Mouse (Mus musculus): ENCODE results near the gene Cacng8. TPM values are rescaled to one million over a fixed set of nuclear protein-coding genes. Genes with fewer than 3 reads are reported as not detected.
A peak's percentile ranks its signal among the peaks of the same experiment; 100 is the strongest.

Cacng8 gene
- total and polyA plus RNA-seq, 3 experiments, result not detected

DNA sequence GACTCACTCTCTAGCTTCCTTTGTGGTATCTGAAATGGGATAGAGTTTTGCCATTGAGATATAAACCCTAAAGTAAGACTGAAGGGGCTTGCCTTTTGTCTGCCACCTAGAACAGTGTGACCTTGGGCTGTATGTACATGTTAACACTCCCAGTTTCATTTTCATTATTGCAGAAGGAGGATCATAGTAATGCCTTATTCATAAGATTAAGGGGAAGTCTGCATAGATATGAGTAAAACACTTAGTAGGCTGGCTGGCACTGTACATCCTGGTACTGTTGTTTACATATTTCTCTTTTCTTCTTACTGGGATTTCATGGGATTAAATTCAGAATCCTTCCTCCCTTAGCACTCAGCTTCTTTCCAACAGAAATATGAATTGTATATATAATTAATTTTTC lies 9.5 kb downstream of the Cacng8 start:
- no peak for TF ChIP-seq EP300 (IDR thresholded peaks at IDR 0.05; ENCODE audit: insufficient read depth, low read depth, low read length)
- TF ChIP-seq CTCF (IDR thresholded peaks at IDR 0.05), result no peak
- Histone ChIP-seq H3K27ac (no peak overlapping the region), H3K9ac (ENCODE audit: low read depth, low read length) (no peak overlapping the region), H3K27me3 (ENCODE audit: control insufficient read depth, insufficient read depth, low read length) (no peaks in the 10 kb centered on the region), H3K4me1 (ENCODE audit: control insufficient read depth, insufficient read depth, low read length) (no peaks in the 10 kb centered on the region), H3K4me3 (no peak overlapping the region), H3K79me2 (replicated peaks; ENCODE audit: control insufficient read depth, insufficient read depth, low read length) (no peaks in the 10 kb centered on the region), H3K36me3 (ENCODE audit: control insufficient read depth, insufficient read depth, low read length) (no peaks in the 10 kb centered on the region)
- intact Hi-C loops (cut with DNase I), result no loop called here
- no peak for DNase-seq

- Histone ChIP-seq H3K9ac (ENCODE audit: low read depth, low read length) (no peak overlapping the region), H3K27ac (no peak overlapping the region), H3K4me3 (no peak overlapping the region), H3K27me3 (ENCODE audit: control insufficient read depth, insufficient read depth, low read length) (peaks cover 9% of the 10 kb centered on the region), H3K4me1 (ENCODE audit: control insufficient read depth, insufficient read depth, low read length) (no peaks in the 10 kb centered on the region), H3K36me3 (ENCODE audit: control insufficient read depth, insufficient read depth, low read length) (no peaks in the 10 kb centered on the region), H3K79me2 (replicated peaks; ENCODE audit: control insufficient read depth, insufficient read depth, low read length) (no peaks in the 10 kb centered on the region)
- no peak for TF ChIP-seq CTCF (IDR thresholded peaks at IDR 0.05)
- no peak for TF ChIP-seq POLR2A (IDR thresholded peaks at IDR 0.05; ENCODE audit: insufficient read depth, low read depth, low read length)
- no peak for TF ChIP-seq EP300 (IDR thresholded peaks at IDR 0.05; ENCODE audit: insufficient read depth, low read depth, low read length)
- 41% methylated on average over 11 of the region's 11 CpGs for WGBS
- no peak for DNase-seq
- intact Hi-C loops (cut with DNase I), result no loop called here
Measured at GRCm38 (mm10) chr7:3409729-3410520, 19.4 kb downstream of the Cacng8 start.

- Histone ChIP-seq H3K27me3 (ENCODE audit: control insufficient read depth, insufficient read depth, low read length) (peaks cover 15% of the 10 kb centered on the region), H3K79me2 (replicated peaks; ENCODE audit: control insufficient read depth, insufficient read depth, low read length) (no peaks in the 10 kb centered on the region), H3K27ac (no peak overlapping the region), H3K36me3 (ENCODE audit: control insufficient read depth, insufficient read depth, low read length) (no peaks in the 10 kb centered on the region), H3K9ac (ENCODE audit: low read depth, low read length) (no peak overlapping the region), H3K4me1 (ENCODE audit: control insufficient read depth, insufficient read depth, low read length) (no peaks in the 10 kb centered on the region), H3K4me3 (no peak overlapping the region)
- 2% methylated on average over 33 of the region's 33 CpGs for WGBS
- intact Hi-C loops (cut with DNase I), result no loop called here
- DNase-seq, result no peak
- TF ChIP-seq EP300 (IDR thresholded peaks at IDR 0.05; ENCODE audit: insufficient read depth, low read depth, low read length) (no peak), CTCF (IDR thresholded peaks at IDR 0.05) (no peak), POLR2A (IDR thresholded peaks at IDR 0.05; ENCODE audit: insufficient read depth, low read depth, low read length) (no peak)
Measured at GRCm38 (mm10) chr7:3411160-3411941, 20.9 kb downstream of the Cacng8 start.

DNA sequence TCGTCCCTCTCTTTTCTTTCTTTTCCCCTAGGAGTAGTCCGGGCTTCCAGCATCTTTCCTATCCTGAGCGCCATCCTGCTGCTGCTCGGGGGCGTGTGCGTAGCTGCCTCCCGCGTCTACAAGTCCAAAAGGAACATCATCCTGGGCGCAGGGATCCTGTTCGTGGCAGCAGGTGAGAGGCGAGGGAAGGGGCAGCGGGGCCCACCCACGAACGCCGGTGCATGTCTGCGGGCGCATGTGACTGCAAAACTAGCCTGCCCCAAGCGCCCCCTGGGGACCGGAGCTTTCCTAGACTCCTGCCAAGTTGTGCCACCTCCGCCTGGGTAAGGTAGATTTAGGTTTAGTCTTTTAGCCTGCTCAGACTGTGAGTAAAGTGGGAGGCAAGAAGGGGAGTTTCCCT lies 21.6 kb downstream of the Cacng8 start:
- 3% methylated on average over 20 of the region's 20 CpGs for WGBS
- DNase-seq, result peak in 1 of 2 experiments; percentile 4
- peaks cover 15% of the 10 kb centered on the region for H3K27me3 ChIP-seq (ENCODE audit: control insufficient read depth, insufficient read depth, low read length)
- intact Hi-C loops (cut with DNase I), result no loop called here
- H3K36me3 ChIP-seq (ENCODE audit: control insufficient read depth, insufficient read depth, low read length), result no peaks in the 10 kb centered on the region
- no peak overlapping the region for H3K9ac ChIP-seq (ENCODE audit: low read depth, low read length)
- H3K27ac ChIP-seq, result no peak overlapping the region
- no peaks in the 10 kb centered on the region for H3K4me1 ChIP-seq (ENCODE audit: control insufficient read depth, insufficient read depth, low read length)
- peak; percentile 18; the same call in 1 of the 2 replicates for TF ChIP-seq CTCF (IDR thresholded peaks at IDR 0.05)
- no peak for TF ChIP-seq EP300 (IDR thresholded peaks at IDR 0.05; ENCODE audit: insufficient read depth, low read depth, low read length)
- H3K4me3 ChIP-seq, result no peak overlapping the region
- H3K79me2 ChIP-seq (replicated peaks; ENCODE audit: control insufficient read depth, insufficient read depth, low read length), result no peaks in the 10 kb centered on the region

GRCm38 (mm10) chr7:3414888-3415287 lies 24.4 kb downstream of the Cacng8 start:
- Histone ChIP-seq H3K9ac (ENCODE audit: low read depth, low read length) (peak overlapping the region; percentile 5; the same call in 1 of the 2 replicates), H3K4me3 (peak overlapping the region; percentile 47), H3K27me3 (ENCODE audit: control insufficient read depth, insufficient read depth, low read length) (peaks cover 15% of the 10 kb centered on the region), H3K4me1 (ENCODE audit: control insufficient read depth, insufficient read depth, low read length) (no peaks in the 10 kb centered on the region), H3K36me3 (ENCODE audit: control insufficient read depth, insufficient read depth, low read length) (no peaks in the 10 kb centered on the region), H3K79me2 (replicated peaks; ENCODE audit: control insufficient read depth, insufficient read depth, low read length) (no peaks in the 10 kb centered on the region), H3K27ac (no peak overlapping the region)
- intact Hi-C loops (cut with DNase I), result no loop called here
- TF ChIP-seq POLR2A (IDR thresholded peaks at IDR 0.05; ENCODE audit: insufficient read depth, low read depth, low read length) (no peak), EP300 (IDR thresholded peaks at IDR 0.05; ENCODE audit: insufficient read depth, low read depth, low read length) (no peak), CTCF (IDR thresholded peaks at IDR 0.05) (no peak)
- 1% methylated on average over 47 of the region's 47 CpGs for WGBS
- peak; percentile 27 to 44 for DNase-seq

DNA sequence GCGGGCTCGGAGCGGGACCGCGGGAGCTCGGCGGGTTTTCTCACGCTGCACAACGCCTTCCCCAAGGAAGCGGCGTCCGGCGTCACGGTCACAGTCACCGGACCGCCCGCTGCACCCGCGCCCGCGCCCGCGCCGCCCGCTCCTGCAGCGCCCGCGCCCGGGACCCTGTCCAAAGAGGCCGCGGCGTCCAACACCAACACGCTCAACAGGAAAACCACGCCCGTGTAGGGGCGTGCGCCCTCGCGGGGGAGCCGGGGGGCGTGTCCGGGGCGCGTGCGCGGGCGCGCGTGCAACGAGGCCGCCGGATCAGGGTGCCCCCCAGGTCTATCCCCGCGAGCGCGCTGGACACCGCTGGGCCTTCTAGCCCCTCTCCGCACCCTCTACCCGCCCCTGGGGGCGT lies 24.9 kb downstream of the Cacng8 start:
- no peak overlapping the region for H3K27ac ChIP-seq
- intact Hi-C loops (cut with DNase I), result no loop called here
- peak overlapping the region; percentile 47 for H3K4me3 ChIP-seq
- TF ChIP-seq POLR2A (IDR thresholded peaks at IDR 0.05; ENCODE audit: insufficient read depth, low read depth, low read length) (no peak), EP300 (IDR thresholded peaks at IDR 0.05; ENCODE audit: insufficient read depth, low read depth, low read length) (no peak), CTCF (IDR thresholded peaks at IDR 0.05) (no peak)
- H3K79me2 ChIP-seq (replicated peaks; ENCODE audit: control insufficient read depth, insufficient read depth, low read length), result no peaks in the 10 kb centered on the region
- no peak overlapping the region for H3K9ac ChIP-seq (ENCODE audit: low read depth, low read length)
- DNase-seq, result peak; percentile 40 to 45
- H3K36me3 ChIP-seq (ENCODE audit: control insufficient read depth, insufficient read depth, low read length), result no peaks in the 10 kb centered on the region
- peaks cover 15% of the 10 kb centered on the region for H3K27me3 ChIP-seq (ENCODE audit: control insufficient read depth, insufficient read depth, low read length)
- WGBS, result 2% methylated on average over 49 of the region's 60 CpGs
- H3K4me1 ChIP-seq (ENCODE audit: control insufficient read depth, insufficient read depth, low read length), result no peaks in the 10 kb centered on the region
